Mouse (Mus musculus): ENCODE measurements around the gene Emsy. TPM values are rescaled to one million over a fixed set of nuclear protein-coding genes. Genes with fewer than 3 reads are reported as not detected.

Gene Emsy
- total RNA-seq, 2 experiments from 2014 or later, result 60.9 to 63.1 TPM

DNA sequence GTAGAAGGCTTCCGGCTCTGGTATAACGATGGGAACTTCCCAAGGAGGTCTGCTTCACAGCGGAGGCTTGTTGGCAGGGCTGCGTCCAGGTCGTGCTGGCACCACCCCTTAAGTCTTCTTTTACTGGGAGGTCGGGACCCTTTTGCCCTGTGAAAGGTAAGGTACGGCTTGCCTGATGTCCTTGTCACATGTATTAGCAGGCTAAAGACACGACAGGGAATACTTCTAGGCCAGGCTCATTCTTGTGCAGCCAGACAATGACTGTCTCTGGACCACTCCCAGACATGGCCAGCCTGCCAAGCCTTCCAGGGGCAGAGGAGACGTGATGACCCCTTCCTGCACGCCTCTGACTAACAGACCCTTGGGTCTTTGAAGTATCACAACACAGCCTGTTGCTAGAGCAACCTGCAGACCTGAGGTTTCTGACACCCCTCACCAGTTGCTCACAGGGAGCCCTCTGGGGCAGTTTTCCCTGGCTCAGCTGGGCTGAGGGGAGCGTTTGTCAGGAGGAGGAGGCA is 112.7 kb downstream of the Emsy start:
- DNase-seq (ENCODE audit: low spot score in 2 of 2), result no peak

DNA sequence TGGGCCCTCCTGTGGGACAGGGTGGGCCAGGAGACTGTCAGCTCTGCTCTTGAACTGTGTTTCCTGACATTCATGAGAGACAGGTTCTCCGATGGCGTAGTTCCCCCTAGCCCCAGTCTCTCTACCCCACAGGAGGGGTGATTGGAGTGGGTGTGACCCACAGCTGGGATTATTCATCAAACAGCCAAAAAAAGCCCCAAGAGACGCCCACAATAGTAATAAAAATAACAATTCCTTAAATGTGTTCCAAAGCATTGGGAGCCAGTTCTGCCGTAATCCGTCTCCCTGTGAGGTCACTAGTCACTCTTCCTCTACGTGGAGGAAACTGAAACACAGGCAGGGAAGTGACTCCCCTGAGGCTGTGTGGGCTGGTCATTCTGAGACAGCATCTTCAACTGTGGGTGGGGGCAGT is 113.8 kb downstream of the Emsy start:
- DNase-seq (ENCODE audit: low spot score in 2 of 2), result no peak

DNA sequence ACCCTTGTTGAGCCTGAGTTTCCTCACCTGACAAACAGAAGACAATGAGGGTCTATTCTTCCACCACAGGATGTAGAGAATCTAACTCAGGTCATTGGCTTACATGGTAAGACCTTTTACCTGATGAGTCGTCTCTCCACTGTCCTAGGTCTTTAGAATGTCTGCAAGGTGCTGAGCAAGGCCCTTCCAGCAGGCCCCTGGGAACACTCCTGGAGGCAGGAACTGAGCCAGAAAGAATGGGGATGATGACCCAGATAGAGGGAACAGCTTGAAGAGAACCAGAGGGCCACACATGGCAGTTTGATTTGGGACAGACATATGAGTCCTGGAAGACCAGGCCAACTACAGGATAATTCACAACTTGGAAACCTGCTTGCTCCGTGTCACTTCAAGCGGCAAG is 114.3 kb downstream of the Emsy start:
- DNase-seq (ENCODE audit: low spot score in 2 of 2), result no peak

DNA sequence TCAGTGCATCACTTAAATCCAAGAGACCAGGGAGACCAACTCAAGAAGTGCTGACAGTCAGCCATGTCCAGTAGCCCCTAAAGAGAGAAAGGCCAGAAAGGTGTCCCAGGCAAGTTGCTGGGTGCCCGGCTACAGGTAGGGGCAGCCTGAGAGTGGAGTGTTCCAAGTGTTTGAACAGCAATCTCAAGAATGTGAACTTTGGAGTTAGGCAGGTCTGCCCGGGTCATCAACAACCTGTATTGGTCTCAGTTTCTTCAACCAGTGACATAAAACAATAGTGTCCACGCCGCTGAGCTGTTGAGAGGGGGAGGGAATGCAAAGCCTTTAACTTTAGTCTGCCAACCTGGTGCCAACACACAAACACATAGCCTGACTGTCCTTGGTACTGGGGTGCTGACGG is 115.0 kb downstream of the Emsy start:
- no peak for DNase-seq (ENCODE audit: low spot score in 2 of 2)

DNA sequence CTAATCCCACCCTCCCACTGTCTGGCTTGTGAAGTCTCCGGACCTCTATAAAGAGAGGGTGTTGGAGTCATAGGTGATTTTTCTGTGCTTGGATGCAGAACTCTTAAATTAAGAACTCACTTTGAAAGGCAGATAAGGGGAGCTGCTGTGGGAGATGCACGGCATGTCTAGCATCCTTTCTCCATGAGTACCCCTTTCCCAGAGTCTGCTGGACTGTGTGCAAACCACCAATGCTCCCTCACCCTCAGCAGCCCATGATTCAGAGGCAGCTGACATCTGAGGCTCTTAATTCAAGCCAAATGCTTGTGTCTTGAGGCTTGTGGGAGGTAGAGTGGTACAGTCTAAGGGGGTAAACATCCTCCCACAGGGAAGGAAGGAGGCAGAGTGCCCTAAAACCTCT is 115.7 kb downstream of the Emsy start:
- DNase-seq (ENCODE audit: low spot score in 2 of 2), result no peak

DNA sequence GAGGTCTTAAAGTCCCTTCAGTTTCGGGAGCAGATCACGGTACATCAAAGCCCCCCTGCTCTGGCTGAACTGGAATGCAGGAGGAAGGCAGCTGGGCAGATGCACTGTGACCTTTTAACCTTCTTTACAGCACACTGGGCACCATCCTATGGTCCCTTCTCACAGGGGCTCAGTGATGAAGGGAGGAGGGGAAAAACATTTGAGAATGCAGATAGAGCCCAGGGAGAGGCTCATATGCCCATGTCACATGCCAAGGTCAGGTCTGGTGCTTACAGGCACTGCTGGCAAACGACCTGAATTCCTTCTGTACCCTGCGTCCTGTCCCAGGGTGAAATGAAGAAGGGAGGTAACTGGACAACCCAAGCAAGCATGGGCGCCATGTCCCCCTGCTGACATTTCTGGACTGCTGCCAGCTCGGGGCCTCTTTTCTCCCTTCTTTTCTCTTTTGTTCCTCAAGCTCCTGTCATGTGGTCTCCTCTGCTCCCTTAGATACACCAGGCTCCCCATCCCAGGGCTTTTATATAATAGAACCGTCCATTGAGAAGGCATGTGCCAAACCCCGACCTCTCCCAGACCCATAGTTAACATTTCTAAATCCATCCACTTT is 118.5 kb downstream of the Emsy start:
- DNase-seq (ENCODE audit: low spot score in 2 of 2), result no peak

DNA sequence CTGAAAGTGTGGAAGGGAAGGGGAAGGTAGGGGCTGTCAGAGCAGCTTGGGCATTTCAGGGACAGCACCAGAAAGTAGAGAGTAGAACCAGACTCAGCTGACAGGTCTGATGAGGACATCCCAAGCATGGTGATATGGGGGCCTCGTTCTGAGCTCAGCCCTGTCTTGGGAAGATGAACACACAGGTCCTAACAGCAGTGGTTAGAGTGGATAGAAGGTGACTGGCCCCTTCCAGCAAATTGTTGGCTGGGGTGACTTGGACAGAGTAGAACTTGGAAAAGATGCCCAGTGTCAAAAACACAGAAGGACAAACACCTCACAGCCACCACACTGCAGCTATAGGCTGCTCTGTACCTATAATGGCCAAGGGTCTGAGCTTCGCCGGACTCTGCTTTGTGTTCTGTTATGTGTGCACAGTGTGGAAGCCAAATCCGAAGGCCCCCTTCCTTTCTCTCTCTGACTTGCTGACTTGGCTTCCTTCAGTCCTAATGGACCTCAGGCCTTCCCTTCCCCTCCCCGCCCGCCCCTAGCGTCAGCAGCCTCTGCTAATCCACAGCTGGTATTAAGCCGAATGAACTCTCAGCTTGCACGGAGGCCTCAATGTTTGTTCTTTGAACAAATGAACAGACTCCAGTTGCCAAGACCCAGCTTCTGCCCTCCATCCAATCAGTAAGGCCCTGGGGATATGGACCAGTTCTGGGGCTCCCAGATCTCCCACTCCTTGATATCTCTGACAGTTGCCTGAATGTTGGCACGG is 119.2 kb downstream of the Emsy start:
- no peak for DNase-seq (ENCODE audit: low spot score in 2 of 2)

Other genes with a start within 250 kb of the Emsy start
- gene Gucy2d, start 216.4 kb downstream of the Emsy start, total RNA-seq (2021), result not detected
- 1 to 10 TPM; 1.9 to 3.2 TPM for gene Lrrc32, start 167.5 kb downstream of the Emsy start, total RNA-seq (2021)
- gene Thap12, start 46.3 kb upstream of the Emsy start, total RNA-seq (2021), result 10 to 100 TPM; 72.3 to 74.9 TPM
- gene Wnt11, start 178.3 kb upstream of the Emsy start, total RNA-seq (2021), result 1 to 10 TPM; 2.2 to 2.8 TPM